Mouse (Mus musculus) layer of hippocampus, adult 9-11 months (tissue): ENCODE measurements around the gene Lrrc39.

Source experiments
- DNase-seq: peaks from one replicate; pipeline ENCODE4 v3.0.0; 2022

Lrrc39 gene

GRCm38 (mm10) chr3:116614295-116614892 lies 51.6 kb downstream of the Lrrc39 start, which contains the start of gene Trmt13:
Gene Trmt13 (minus strand): TSS chr3:116614587.
- peak; percentile 74 for DNase-seq

GRCm38 (mm10) chr3:116615318-116616068 lies 52.7 kb downstream of the Lrrc39 start:
- DNase-seq: no peak

- DNase-seq: no peak
These were observed 56.1 kb downstream of the Lrrc39 start for GRCm38 (mm10) chr3:116618855-116619254.

GRCm38 (mm10) chr3:116620636-116621370 lies 58.0 kb downstream of the Lrrc39 start:
- peak; percentile 23 for DNase-seq

GRCm38 (mm10) chr3:116622641-116623040 lies 59.9 kb downstream of the Lrrc39 start:
- DNase-seq: no peak

GRCm38 (mm10) chr3:116631459-116631858 lies 68.7 kb downstream of the Lrrc39 start:
- DNase-seq: no peak
